Mouse (Mus musculus): ENCODE results near the gene Serpina1f.

GRCm38 (mm10) chr12:103646314-103646713 is 49.0 kb downstream of the Serpina1f start:
- TF ChIP-seq CTCF (IDR thresholded peaks at IDR 0.05; ENCODE audit: extremely low read depth, insufficient read length, insufficient replicate concordance, low read depth, low read length) (no peak), POLR2A (IDR thresholded peaks at IDR 0.05; ENCODE audit: low read depth, low read length) (no peak)

All from small intestine, adult 2 months (tissue).